In the genomic region with DNA sequence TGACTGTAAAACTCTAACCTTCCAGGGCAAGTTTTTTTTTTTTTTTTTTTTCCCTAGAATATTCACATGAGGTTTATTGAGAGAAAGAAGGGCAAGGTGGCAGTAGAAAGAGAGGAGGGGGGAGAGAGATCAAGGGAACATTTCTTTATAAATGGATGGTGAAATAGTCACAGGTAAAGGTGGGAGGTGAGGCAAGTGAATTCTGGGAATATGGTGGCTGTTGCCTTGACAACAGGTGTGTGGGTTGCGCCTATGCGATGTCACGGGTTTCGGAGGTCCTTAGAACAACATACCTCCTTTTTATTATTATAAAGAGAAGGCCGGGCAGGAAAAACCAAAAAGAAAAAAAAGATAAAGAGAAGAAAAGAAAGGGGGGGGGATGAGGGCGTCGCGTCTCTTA, we compare ENCODE assay signal across 9 mouse cellular contexts. TPM values are rescaled to one million over a fixed set of nuclear protein-coding genes. Genes with fewer than 3 reads are reported as not detected.
DNase-seq lines count a peak whose midpoint lies in the region; ATAC-seq and TF ChIP-seq lines count a peak whose summit lies in the region.
"Had no signal": no experiment of that assay in that cellular context is flagged by ENCODE, and none has a peak within 500 bp of the region (broad histone marks: within the 10 kb centered on the region; RNA-seq: fewer than 3 reads in every experiment).

No protein-coding gene starts in this region.

- no peak for TF ChIP-seq CTCF in heart, postnatal 0 days (IDR thresholded peaks at IDR 0.05; ENCODE audit: low read depth)

- peak overlapping the region; percentile 65 for H3K4me2 ChIP-seq in heart, postnatal 0 days (ENCODE audit: low read depth, low read length)
- peak overlapping the region; percentile 61 for H3K4me2 ChIP-seq in hindbrain, embryonic 15.5 days
- H3K4me2 ChIP-seq in midbrain, embryonic 13.5 days (replicated peaks) = peak overlapping the region; percentile 54

- ATAC-seq in heart, postnatal 0 days (ENCODE audit: insufficient read depth, low read depth) = no peak
- 0 out of 2 replicates have a peak, but pooled peaks have one; percentile 3 for ATAC-seq in hindbrain, embryonic 15.5 days (ENCODE audit: low FRiP score, low read depth)
- no peak for ATAC-seq in midbrain, embryonic 13.5 days

- 63% methylated on average over 8 of the region's 8 CpGs for WGBS in heart, postnatal 0 days
- 59% methylated on average over 8 of the region's 8 CpGs for WGBS in embryonic facial prominence, embryonic 10.5 days
- WGBS in hindbrain, embryonic 15.5 days = 47% methylated on average over 8 of the region's 8 CpGs
- WGBS in midbrain, embryonic 13.5 days = 60% methylated on average over 8 of the region's 8 CpGs

- no peak for DNase-seq in heart, postnatal 0 days (ENCODE audit: low spot score)
- DNase-seq in heart, adult 11 months = no peak
- DNase-seq in embryonic facial prominence, embryonic 10.5 days (ENCODE audit: low spot score) = no peak
- no peak for DNase-seq in left cerebral cortex, postnatal 10 days (ENCODE audit: extremely low spot score in 1 of 2, low spot score in 2 of 2)
- no peak for DNase-seq in gastrocnemius, postnatal 4 days (ENCODE audit: low spot score in 2 of 2)
- DNase-seq in adrenal gland, postnatal 10 days = no peak

- intact Hi-C loops in left cerebral cortex, postnatal 10 days (cut with DNase I) = no loop called here

- no peaks in the 10 kb centered on the region for H3K36me3 ChIP-seq in heart, postnatal 0 days (replicated peaks; ENCODE audit: control insufficient read depth, insufficient read depth, low read length)
- no peaks in the 10 kb centered on the region for H3K36me3 ChIP-seq in embryonic facial prominence, embryonic 10.5 days (replicated peaks)
- no peaks in the 10 kb centered on the region for H3K36me3 ChIP-seq in hindbrain, embryonic 15.5 days
- no peaks in the 10 kb centered on the region for H3K36me3 ChIP-seq in midbrain, embryonic 13.5 days

- H3K9me3 ChIP-seq in heart, postnatal 0 days (replicated peaks; ENCODE audit: control insufficient read depth, low read length) = no peaks in the 10 kb centered on the region
- H3K9me3 ChIP-seq in embryonic facial prominence, embryonic 10.5 days = no peaks in the 10 kb centered on the region
- no peaks in the 10 kb centered on the region for H3K9me3 ChIP-seq in hindbrain, embryonic 15.5 days
- no peaks in the 10 kb centered on the region for H3K9me3 ChIP-seq in midbrain, embryonic 13.5 days

- no peaks in the 10 kb centered on the region for H3K4me1 ChIP-seq in heart, postnatal 0 days (ENCODE audit: control insufficient read depth, insufficient read depth)
- H3K4me1 ChIP-seq in embryonic facial prominence, embryonic 10.5 days = peaks cover 13% of the 10 kb centered on the region
- H3K4me1 ChIP-seq in hindbrain, embryonic 15.5 days (replicated peaks) = 0 out of 2 replicates have a peak, but pooled peaks cover 7% of the 10 kb centered on the region
- H3K4me1 ChIP-seq in midbrain, embryonic 13.5 days (replicated peaks) = peaks cover 10% of the 10 kb centered on the region; the same call in 1 of the 2 replicates

- H3K27me3 ChIP-seq in heart, postnatal 0 days (ENCODE audit: control insufficient read depth, insufficient read depth, low read length) = no peaks in the 10 kb centered on the region
- no peaks in the 10 kb centered on the region for H3K27me3 ChIP-seq in embryonic facial prominence, embryonic 10.5 days (replicated peaks; ENCODE audit: low read depth, poor library complexity, severe bottlenecking)
- H3K27me3 ChIP-seq in hindbrain, embryonic 15.5 days = no peaks in the 10 kb centered on the region
- no peaks in the 10 kb centered on the region for H3K27me3 ChIP-seq in midbrain, embryonic 13.5 days
- H3K27me3 ChIP-seq: CH12.LX had no signal

- no peak overlapping the region for H3K4me3 ChIP-seq in heart, postnatal 0 days (ENCODE audit: low read depth, low read length)
- peak overlapping the region; percentile 37; the same call in 1 of the 2 replicates for H3K4me3 ChIP-seq in embryonic facial prominence, embryonic 10.5 days
- H3K4me3 ChIP-seq in hindbrain, embryonic 15.5 days = peak overlapping the region; percentile 27
- H3K4me3 ChIP-seq in midbrain, embryonic 13.5 days (replicated peaks) = peak overlapping the region; percentile 30

- no peak for TF ChIP-seq EP300 in heart, postnatal 0 days (IDR thresholded peaks at IDR 0.05; ENCODE audit: low read depth)

- H3K27ac ChIP-seq in heart, postnatal 0 days (ENCODE audit: low read depth) = peak overlapping the region; percentile 27; the same call in 1 of the 2 replicates
- H3K27ac ChIP-seq in embryonic facial prominence, embryonic 10.5 days (replicated peaks) = no peak overlapping the region
- H3K27ac ChIP-seq in hindbrain, embryonic 15.5 days (replicated peaks) = peak overlapping the region; percentile 70
- H3K27ac ChIP-seq in midbrain, embryonic 13.5 days = no peak overlapping the region

- H3K9ac ChIP-seq in heart, postnatal 0 days (replicated peaks; ENCODE audit: low read depth, low read length) = no peak overlapping the region
- H3K9ac ChIP-seq in hindbrain, embryonic 15.5 days = no peak overlapping the region
- H3K9ac ChIP-seq in midbrain, embryonic 13.5 days (replicated peaks) = 0 out of 2 replicates have a peak overlapping the region, but pooled peaks have one; percentile 21

RNA-seq across cellular contexts. Expression of a gene that starts 41.9 kb away (rescaled TPM):
- 7.1 and 7.2 TPM in 2 replicates for total RNA-seq in heart, postnatal 0 days (2014; rRNA removed; ENCODE audit: low replicate concordance)
- polyA plus RNA-seq in heart, postnatal 0 days (2015; fragmentation: Nextera tagmentation; extraction: Ambion mirVana) = 3.9 and 4.4 TPM in 2 replicates
- 4.5 and 4.6 TPM in 2 replicates for polyA plus RNA-seq in embryonic facial prominence, embryonic 10.5 days (2016; fragmentation: Nextera tagmentation; extraction: Ambion mirVana)
- polyA plus RNA-seq in hindbrain, embryonic 15.5 days (2015; fragmentation: Nextera tagmentation; extraction: Ambion mirVana) = 2.2 and 2.4 TPM in 2 replicates
- polyA plus RNA-seq in midbrain, embryonic 13.5 days (2015; fragmentation: Nextera tagmentation; extraction: Ambion mirVana) = 1.4 and 1.5 TPM in 2 replicates
- 1 to 10 TPM; 2.2 to 2.4 TPM for total RNA-seq in left cerebral cortex, postnatal 10 days (2021)
- total RNA-seq in gastrocnemius, postnatal 4 days (2021) = 10 to 100 TPM; 12.6 to 14.1 TPM
- 10 to 100 TPM; 22.2 to 22.7 TPM for total RNA-seq in adrenal gland, postnatal 10 days (2021)

Comparison
In these comparisons a context has a peak if more than half of its experiments do, and no peak if none do; other contexts are left out.
1. H3K27ac ChIP-seq: peak in heart, postnatal 0 days (single experiment) and hindbrain, embryonic 15.5 days (single experiment); none in embryonic facial prominence, embryonic 10.5 days (single experiment) and midbrain, embryonic 13.5 days (single experiment).
2. Peak in every context shown above with its lines, with median percentiles within 50 percentile points of each other: H3K4me2 ChIP-seq.